9 mouse cellular contexts compared by ENCODE assay signal in the genomic region with DNA sequence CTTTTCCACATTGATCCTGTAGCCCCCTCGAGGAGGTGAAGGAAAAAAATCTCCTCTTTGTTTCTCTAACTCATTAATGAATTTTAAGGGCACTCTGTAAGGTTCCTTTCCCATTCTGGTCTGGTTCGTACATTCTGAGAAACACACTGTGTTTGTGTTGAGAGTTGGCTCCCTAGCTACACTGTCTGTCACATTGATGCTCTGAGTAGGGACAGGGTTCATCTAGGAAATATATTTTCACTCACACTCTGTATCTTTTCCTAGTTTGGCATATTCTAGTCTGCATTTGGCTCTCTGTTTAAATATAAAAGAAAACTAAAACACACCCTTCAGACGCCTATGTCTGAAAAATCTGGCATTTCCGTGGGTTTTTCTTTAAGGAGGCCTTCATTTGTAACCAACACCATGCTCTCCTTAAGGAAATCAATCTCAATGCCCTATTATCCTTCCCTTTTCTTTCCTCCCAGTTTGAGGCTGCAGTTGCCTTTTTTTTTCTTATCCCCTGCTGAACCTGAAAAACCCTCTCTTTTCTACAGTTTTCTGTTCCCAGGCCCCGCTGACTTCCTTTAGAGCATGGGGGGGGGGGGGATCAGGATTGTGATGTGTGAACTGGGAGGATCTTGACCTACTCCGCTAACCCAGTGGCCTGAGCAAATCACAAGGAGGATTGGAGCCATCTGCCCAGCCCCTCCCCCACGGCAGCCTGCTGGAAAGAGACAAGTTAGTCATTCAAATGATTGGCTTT. TPM values are rescaled to one million over a fixed set of nuclear protein-coding genes. Genes with fewer than 3 reads are reported as not detected.
DNase-seq lines count a peak whose midpoint lies in the region; ATAC-seq lines count a peak whose summit lies in the region.
"Had no signal": no experiment of that assay in that cellular context is flagged by ENCODE, and none has a peak within 500 bp of the region (broad histone marks: within the 10 kb centered on the region; RNA-seq: fewer than 3 reads in every experiment).

No protein-coding gene starts in this region.

- H3K36me3 ChIP-seq in hindbrain, embryonic 10.5 days: peaks cover 23% of the 10 kb centered on the region

- WGBS in hindbrain, embryonic 10.5 days: 7% methylated on average over 7 of the region's 7 CpGs

- H3K9me3 ChIP-seq in hindbrain, embryonic 10.5 days: no peaks in the 10 kb centered on the region

- peak; percentile 5 for DNase-seq in adipocyte (ENCODE audit: low spot score)
- DNase-seq in cerebellum, adult 9-10 months: peak; percentile 69
- peak; percentile 92 for DNase-seq in hindbrain, embryonic 10.5 days (ENCODE audit: low spot score)
- peak; percentile 79 to 90 for DNase-seq in layer of hippocampus, postnatal 14 days (ENCODE audit: low spot score in 2 of 2)
- DNase-seq in lung, postnatal 36 days: peak; percentile 57
- peak; percentile 66 for DNase-seq in right cerebral cortex, postnatal 25 days
- no peak for DNase-seq in natural killer cell, adult 2 months (ENCODE audit: low spot score in 2 of 2)

- ATAC-seq in frontal cortex, adult (ENCODE audit: low TSS enrichment): peak; percentile 56

- peak overlapping the region; percentile 89 for H3K27ac ChIP-seq in hindbrain, embryonic 10.5 days

- H3K27me3 ChIP-seq in hindbrain, embryonic 10.5 days (ENCODE audit: insufficient read depth, poor library complexity, severe bottlenecking): no peaks in the 10 kb centered on the region

- H3K4me1 ChIP-seq in hindbrain, embryonic 10.5 days (replicated peaks): peaks cover 48% of the 10 kb centered on the region

- H3K4me3 ChIP-seq in hindbrain, embryonic 10.5 days: peak overlapping the region; percentile 57

RNA-seq across cellular contexts. Expression of a gene that starts 0.4 kb away (rescaled TPM):
- 518 and 856 TPM in 2 replicates for polyA plus RNA-seq in hindbrain, embryonic 10.5 days (2016; fragmentation: Nextera tagmentation; extraction: Ambion mirVana)
- total RNA-seq in layer of hippocampus, postnatal 14 days (2021): 100 to 1,000 TPM; 178 to 206 TPM
- total RNA-seq: neutrophil, adult 5-6 weeks had no signal

RNA-seq across cellular contexts. Expression of a gene that starts 9.8 kb away (rescaled TPM):
- 9.1 and 10.8 TPM in 2 replicates for polyA plus RNA-seq in hindbrain, embryonic 10.5 days (2016; fragmentation: Nextera tagmentation; extraction: Ambion mirVana)
- 10 to 100 TPM; 31.2 to 32.6 TPM for total RNA-seq in layer of hippocampus, postnatal 14 days (2021)

Comparison
In these comparisons a context has a peak if more than half of its experiments do, and no peak if none do; other contexts are left out.
1. DNase-seq: peak in adipocyte (single experiment), cerebellum, adult 9-10 months (single experiment), hindbrain, embryonic 10.5 days (single experiment), layer of hippocampus, postnatal 14 days (2 of 2), lung, postnatal 36 days (single experiment) and right cerebral cortex, postnatal 25 days (single experiment); none in natural killer cell, adult 2 months (0 of 2).